Mouse (Mus musculus) heart, embryonic 14.5 days (tissue): ENCODE results near the gene Gm4559. TPM values are rescaled to one million over a fixed set of nuclear protein-coding genes. Genes with fewer than 3 reads are reported as not detected.

Experiments
- polyA plus RNA-seq: library from polyadenylated mRNA; unstranded; fragments of >200 nt; fragmentation: Nextera tagmentation; extraction: Ambion mirVana; gene quantifications from 2 replicates; pipeline ENCODE4 v1.2.1, GENCODE M21; 2014

The Gm4559 gene
- polyA plus RNA-seq, 1 experiment from 2014 or later, result not detected

Other genes starting within 250 kb of the Gm4559 start
- gene Mob2, start 213.3 kb downstream of the Gm4559 start, polyA plus RNA-seq, result 46.8 and 48.9 TPM in 2 replicates
- 13.3 and 16.7 TPM in 2 replicates for gene Dusp8, start 178.5 kb downstream of the Gm4559 start, polyA plus RNA-seq
- gene Gm45618, start 153.6 kb downstream of the Gm4559 start, polyA plus RNA-seq, result not detected in 2 replicates
- not detected in 2 replicates for gene Gm39115, start 138.3 kb downstream of the Gm4559 start, polyA plus RNA-seq
- not detected in 2 replicates for gene Gm45337, start 129.8 kb downstream of the Gm4559 start, polyA plus RNA-seq
- not detected in 2 replicates for gene Gm29735, start 117.2 kb downstream of the Gm4559 start, polyA plus RNA-seq
- not detected in 2 replicates for gene Gm4553, start 108.6 kb downstream of the Gm4559 start, polyA plus RNA-seq
- gene Krtap5-2, start 98.4 kb downstream of the Gm4559 start, polyA plus RNA-seq, result not detected in 2 replicates
- gene Gm10153, start 84.0 kb downstream of the Gm4559 start, polyA plus RNA-seq, result not detected in 2 replicates
- gene Krtap5-3, start 73.0 kb downstream of the Gm4559 start, polyA plus RNA-seq, result not detected in 2 replicates
- gene Gm7579, start 62.5 kb downstream of the Gm4559 start, polyA plus RNA-seq, result not detected in 2 replicates
- gene Krtap5-5, start 44.4 kb downstream of the Gm4559 start, polyA plus RNA-seq, result not detected in 2 replicates
- not detected in 2 replicates for gene Gm40460, start 33.3 kb downstream of the Gm4559 start, polyA plus RNA-seq
- not detected in 2 replicates for gene Gm2431, start 16.0 kb downstream of the Gm4559 start, polyA plus RNA-seq
- not detected in 2 replicates for gene Krtap5-1, start 22.8 kb upstream of the Gm4559 start, polyA plus RNA-seq
- gene Krtap5-4, start 29.2 kb upstream of the Gm4559 start, polyA plus RNA-seq, result 0.19 TPM in 1 of 2 replicates, not detected in the other
- 4.2 and 7.5 TPM in 2 replicates for gene Ifitm10, start 99.4 kb upstream of the Gm4559 start, polyA plus RNA-seq
- gene Gm49369, start 108.3 kb upstream of the Gm4559 start, polyA plus RNA-seq, result not detected in 2 replicates
- 516 and 537 TPM in 2 replicates for gene Ctsd, start 113.7 kb upstream of the Gm4559 start, polyA plus RNA-seq
- not detected in 2 replicates for gene Syt8, start 160.5 kb upstream of the Gm4559 start, polyA plus RNA-seq
- 24.1 and 31.7 TPM in 2 replicates for gene Tnni2, start 167.4 kb upstream of the Gm4559 start, polyA plus RNA-seq
- 48.6 and 49.3 TPM in 2 replicates for gene Lsp1, start 186.4 kb upstream of the Gm4559 start, polyA plus RNA-seq
- 3.9 and 5.8 TPM in 2 replicates for gene Tnnt3, start 224.5 kb upstream of the Gm4559 start, polyA plus RNA-seq